Mouse (Mus musculus) heart, postnatal 25 days (tissue): ENCODE data around the gene Zkscan5. TPM values are rescaled to one million over a fixed set of nuclear protein-coding genes. Genes with fewer than 3 reads are reported as not detected.
"Not testable (repeated sequence)": the region's sequence is repeated elsewhere in the genome, so short reads cannot be mapped to it uniquely, and the experiment has no call there.

Experiments
- DNase-seq: peaks from one replicate; pipeline ENCODE4 v3.0.0; 2022; ENCODE audit warnings: low spot score
- intact Hi-C: fragments of 180-260 bp; cut with DNase I; formaldehyde crosslinking; loops from one replicate; pipeline ENCODE4 v1.15.1; 2025
- total RNA-seq, 2 experiments: library from RNA; stranded (reverse); gene quantifications; 2 replicates each; pipeline ENCODE4 v1.2.3; 2021

Gene Zkscan5
- total RNA-seq, 2 experiments from 2014 or later: 9.4 to 11.0 TPM

DNA sequence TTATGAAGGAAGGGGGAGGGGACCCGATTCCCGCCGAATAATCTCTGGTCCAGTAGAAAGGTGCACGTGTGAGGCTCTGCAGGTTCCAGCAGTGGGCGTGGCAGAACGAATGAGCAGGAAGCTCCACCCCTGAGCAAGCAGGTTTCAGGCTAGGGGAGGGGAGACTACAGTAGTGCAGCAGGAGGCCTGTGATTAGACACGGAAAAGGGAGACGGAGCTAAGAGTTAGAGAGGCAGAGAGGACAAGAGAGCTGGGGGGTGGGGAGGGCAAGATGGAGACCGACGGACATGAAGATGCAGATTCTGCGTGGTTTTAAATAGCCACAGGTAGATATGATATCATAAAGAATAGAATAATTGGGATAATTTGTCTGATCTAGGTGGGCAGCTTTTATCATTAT is 4.0 kb downstream of the Zkscan5 start:
- DNase-seq, intact Hi-C loops: not testable (repeated sequence)

DNA sequence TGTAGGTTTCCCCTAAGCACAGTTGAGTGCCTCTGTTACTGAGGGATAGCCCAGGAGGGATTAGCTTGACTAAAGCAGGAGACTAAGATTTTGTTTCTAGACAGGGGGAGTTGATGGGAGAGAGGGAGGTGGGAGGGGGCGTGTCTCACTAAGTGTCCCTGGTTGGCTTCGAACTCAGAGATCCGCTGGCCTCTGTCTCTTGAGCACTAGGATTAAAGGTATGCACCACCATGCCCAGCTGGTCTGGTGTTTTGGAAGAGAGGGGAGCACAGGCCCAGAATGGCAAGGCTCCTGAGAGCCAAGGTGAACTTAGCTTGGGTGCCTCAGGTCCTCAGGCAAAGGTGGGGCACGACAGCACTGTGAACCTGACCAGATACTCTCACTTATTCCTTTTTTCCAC is 7.0 kb downstream of the Zkscan5 start:
- intact Hi-C loops: no loop called here
- DNase-seq: no peak

DNA sequence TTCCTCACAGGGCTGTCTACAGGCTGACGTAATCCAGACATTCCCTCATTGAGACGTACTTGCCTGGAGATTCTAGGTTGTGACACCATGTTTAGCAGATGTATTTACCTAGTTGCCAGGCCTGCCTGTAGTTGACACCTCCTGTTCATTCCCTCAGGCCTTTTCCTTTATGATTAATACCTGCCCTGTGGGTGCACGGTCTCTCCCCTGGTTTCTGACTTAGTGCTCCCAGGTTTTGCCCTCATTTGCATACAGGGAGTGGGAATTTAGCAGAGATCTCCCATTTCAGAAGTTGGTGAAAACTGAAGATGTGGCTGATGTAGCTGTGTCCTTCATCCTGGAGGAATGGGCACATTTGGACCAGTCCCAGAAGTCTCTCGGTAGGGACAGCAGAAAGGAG is 7.9 kb downstream of the Zkscan5 start:
- intact Hi-C loops: no loop called here
- DNase-seq: no peak

DNA sequence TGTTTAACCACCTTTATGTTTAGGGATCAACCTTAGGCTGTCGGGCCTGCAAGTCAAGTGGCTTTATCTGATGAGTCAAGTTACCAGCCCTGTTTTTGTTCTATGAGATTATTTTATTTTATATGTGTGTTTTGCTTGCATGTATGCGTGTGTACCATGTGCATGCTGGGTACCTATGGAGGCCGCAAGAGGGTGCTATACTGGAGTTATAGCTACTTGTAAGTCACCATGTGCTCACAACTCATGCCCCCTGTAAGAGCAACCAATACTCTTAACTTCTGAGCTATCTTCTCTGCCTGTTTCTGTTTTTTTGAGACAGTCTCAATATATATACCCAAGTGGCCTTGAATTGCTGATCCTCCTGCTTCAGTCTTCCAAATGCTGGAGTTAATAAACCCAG is 9.1 kb downstream of the Zkscan5 start:
- intact Hi-C loops: no loop called here

DNA sequence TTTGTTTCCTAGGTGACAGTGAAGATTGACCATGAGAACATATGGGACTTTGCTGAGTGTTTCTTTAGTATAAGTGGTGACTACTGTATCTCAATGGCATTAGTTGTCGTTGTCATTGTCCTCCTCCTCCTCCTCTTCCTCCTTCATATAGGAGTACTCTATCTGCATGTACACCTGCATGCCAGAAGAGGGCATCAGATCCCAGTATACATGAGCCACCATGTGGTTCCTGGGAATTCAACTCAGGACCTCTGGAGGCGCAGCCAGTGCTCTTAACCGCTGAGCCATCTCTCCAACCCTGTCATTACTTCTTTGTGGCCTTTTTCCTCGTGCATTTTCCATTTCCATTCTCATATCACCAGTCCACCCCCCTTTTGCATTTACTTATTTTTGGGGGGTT is 10.3 kb downstream of the Zkscan5 start:
- intact Hi-C loops: no loop called here
- no peak for DNase-seq

More for the DNA sequence above, 9.1 kb downstream of the Zkscan5 start:
- no peak for DNase-seq

DNA sequence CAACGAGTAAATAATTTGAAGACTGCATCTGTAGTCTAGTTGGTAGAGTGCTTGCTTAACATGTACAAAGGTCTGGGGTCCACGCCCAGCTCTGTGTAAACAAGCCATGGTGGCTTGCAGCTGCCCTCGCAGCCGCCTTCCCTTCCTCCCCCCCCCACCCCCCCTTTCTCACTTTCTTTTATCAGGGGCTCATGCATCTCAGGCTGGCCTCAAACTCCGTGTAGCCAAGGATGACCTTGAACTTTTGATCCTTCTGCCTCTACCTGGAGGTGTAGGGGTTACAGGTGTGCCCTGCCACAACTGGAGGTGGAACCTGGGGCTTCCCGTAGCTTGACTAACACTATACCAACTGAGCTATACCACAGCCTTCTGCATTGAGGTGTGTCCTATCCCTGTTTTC is 13.4 kb downstream of the Zkscan5 start:
- intact Hi-C loops: no loop called here
- no peak for DNase-seq

DNA sequence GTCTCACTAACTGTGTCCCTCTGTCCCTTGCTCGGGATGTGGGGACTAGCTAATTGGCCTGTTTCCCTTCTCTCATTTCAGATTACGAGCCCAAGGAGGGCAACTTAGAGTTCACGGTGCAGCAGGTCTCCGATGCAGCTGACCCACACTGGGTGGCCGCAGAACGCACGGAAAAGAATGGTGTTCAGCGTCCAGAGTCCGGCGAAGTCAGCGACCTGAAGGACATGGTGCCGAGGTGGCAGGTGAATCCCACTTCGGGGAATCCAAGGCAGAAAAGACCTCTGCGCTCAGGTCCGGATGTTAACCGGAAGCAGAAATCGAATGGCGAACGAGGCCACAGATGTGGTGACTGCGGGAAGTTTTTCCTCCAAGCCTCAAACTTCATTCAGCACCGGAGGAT is 13.8 kb downstream of the Zkscan5 start:
- DNase-seq: no peak
- intact Hi-C loops: no loop called here

DNA sequence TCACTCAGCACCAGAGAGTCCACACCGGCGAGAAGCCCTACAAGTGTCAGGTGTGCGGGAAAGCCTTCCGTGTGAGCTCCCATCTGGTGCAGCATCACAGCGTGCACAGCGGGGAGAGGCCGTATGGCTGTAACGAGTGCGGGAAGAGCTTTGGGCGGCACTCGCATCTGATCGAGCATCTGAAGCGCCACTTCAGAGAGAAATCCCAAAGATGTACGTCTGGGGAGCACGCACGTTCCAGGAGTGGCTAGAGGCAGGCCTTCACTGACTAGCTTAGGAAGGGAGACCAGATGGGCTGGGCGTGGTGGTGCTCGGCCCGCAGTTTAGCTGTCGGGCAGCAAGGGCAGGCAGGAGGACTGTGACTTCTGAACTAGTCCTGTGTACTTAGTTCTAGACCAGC is 14.3 kb downstream of the Zkscan5 start:
- intact Hi-C loops: no loop called here
- DNase-seq: no peak

DNA sequence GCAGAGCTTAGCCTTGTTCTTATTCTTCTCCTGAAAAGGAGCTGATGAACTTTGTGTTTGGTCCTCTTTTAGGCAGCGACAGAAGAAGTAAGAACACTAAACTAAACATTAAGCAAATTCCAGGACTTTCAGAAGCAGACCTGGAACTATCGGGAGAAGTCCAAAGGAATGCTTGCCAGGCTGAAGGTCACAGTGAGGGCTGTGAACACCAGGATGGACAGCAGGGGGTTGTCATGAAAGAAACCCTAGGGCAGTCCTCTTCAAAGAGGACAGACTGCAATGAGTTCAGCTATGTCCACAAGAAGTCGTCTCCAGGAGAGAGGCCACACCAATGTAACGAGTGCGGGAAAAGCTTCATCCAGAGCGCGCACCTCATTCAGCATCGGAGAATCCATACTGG is 15.6 kb downstream of the Zkscan5 start:
- no peak for DNase-seq
- intact Hi-C loops: no loop called here

DNA sequence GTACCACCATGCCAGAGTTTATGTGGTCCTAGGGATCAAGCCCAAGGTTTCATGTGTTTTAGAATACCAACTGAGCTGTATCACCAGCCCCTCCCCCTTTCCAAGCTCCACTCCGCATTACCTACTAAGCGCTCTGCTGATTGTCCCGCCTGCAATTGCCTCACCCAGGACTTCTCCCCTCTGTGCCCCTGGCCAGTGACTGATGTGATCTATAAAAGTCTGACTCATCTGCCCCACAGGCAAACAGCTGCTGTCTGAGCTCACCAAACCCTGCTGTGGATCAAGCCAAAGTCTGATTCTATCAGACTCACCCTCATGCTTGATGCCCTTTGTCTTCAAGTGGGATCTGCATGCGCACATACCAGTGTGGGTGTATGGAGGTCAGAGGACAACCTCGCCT is 18.5 kb downstream of the Zkscan5 start:
- intact Hi-C loops: no loop called here
- no peak for DNase-seq

DNA sequence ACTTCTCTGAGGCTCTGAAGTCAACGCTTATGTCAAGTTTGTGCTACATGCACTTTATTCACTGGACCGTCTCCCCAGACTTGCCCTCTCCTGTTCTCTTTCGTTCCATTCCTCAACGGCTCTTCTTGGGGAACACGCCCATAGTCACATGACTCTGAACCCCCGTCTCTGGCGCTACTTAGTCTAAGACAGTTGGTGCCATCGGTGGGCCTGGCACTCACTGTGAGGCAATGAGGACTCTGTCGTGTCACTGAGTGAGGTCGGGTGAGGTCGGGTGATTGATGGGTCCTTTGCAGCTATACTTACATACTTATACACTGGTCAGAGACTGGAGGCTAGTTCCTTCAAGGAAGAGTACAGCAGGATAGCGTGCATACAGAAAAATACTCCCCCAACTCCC is 19.0 kb downstream of the Zkscan5 start:
- intact Hi-C loops: no loop called here
- DNase-seq: no peak

DNA sequence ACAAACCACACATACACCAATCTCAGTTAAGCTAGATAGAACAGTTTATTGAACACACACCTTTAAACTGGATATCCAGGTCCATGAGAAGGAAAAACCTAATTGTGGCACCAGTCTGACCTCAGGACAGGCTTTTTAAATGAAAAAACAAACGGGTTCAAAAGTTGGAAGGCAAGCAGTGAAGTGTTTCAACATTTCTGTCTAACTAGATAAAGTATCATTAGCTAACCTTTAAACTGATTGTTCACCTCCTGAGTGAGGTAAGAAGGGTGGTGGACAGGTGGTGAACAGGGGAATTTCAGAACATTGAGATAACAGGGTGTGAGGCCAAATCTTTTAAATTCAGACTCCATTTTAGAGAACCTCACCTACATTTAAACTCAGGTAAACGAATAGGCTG is 22.1 kb downstream of the Zkscan5 start:
- DNase-seq: no peak
- intact Hi-C loops: no loop called here

DNA sequence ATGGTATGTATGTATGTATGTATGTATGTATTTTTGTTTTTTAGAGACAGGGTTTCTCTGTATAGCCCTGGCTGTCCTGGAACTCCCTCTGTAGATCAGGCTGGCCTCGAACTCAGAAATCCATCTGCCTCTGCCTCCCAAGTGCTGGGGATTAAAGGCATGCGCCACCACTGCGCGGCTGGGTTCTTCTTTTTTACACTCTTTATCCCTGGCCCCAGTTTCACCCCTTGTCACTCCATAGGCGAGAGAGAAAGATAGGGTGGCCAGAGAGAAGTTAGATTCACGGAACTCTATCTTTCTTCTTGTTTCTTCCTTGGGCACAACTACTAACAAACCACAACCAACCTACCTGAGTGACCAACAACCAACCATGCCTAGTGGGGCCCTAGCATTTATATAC is 24.9 kb downstream of the Zkscan5 start:
- not testable (repeated sequence) for DNase-seq
- intact Hi-C loops: loop anchor here (2.0 kb wide), 1 partner anchor 24 kb away; the partner anchor contains the start of gene Zkscan5

DNA sequence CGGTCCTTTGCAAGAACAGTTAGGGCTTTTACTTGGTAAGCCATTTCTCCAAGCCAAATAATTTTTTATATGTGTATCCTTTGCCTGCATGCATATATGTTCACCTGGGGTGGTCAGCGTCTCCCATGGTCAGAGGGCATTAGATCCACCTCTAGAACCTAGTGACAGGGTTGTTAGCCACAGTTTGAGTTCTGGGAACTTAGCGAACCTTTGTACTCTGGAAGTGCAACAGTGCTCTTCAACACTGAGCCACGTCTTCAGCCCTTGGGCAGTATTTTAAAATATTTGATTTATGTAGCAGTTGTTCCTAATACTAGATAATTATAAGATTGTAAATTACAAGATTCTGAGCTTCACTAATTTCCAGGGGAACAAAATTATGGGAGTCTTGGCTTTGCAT is 26.3 kb downstream of the Zkscan5 start:
- DNase-seq: no peak
- intact Hi-C loops: loop anchor here (5.0 kb wide), 2 partner anchors 38 to 52 kb away; partner anchors contain the start of genes Atp5j2 and Zscan25

DNA sequence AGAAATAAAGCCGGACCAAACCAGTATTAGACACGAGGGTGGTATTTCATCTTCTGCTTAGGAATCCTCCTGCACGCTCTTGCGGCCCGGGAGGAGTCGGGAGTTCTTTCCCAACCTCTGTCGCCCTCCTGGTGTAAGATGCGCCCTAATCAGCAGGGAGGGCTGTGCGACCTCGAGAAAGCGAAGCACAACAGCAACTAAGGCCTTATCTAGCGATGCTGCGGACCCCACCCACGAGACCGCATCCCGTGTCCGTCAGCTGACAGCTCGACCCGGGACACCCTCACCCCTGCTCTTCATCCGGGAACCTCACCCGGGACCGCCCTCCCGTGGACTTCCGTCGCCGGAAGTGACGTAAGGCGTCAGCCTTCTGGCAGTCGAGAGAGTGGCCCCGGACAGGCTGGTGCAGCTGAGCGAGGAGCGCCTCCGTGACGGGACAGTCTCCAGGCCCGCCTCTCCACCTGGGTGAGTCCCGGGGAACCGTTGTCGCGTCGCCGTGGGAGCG is 27.1 kb downstream of the Zkscan5 start, which contains the start of gene Zfp655:
Gene Zfp655 (plus strand): TSS at position 349 of the 505 bp plus-strand sequence.
- intact Hi-C loops: loop anchor here (5.0 kb wide), 2 partner anchors 39 to 51 kb away; partner anchors contain the start of genes Atp5j2 and Zscan25

DNA sequence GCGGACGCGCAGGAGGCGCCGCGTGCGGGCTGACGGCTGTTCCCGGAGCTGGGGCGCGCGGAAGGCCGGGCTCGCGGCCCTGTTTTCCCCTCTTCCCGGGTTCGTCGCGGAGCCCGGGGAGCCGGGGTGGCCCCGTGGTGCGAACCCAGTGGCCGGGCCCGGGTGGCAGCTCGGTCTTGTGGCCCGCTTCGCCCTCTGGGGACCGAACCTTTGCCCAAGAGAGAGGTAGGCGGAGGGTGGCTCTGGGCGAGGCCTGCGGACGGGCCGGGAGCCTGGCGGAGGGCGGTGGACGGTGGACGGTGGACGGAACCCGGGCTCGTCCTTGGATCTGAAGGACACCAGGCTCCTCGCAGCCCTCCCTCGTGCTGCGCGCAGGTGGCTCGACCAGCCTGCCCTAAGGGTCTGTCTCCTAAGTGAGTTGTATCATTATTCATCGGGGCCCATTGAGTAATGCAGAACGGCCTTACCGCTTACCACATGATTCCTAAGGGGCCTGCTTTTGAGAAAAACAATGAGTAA is 27.6 kb downstream of the Zkscan5 start:
- DNase-seq: no peak
- intact Hi-C loops: loop anchor here (5.0 kb wide), 2 partner anchors 40 to 50 kb away; partner anchors contain the start of genes Atp5j2 and Zscan25

More for the DNA sequence above, 27.1 kb downstream of the Zkscan5 start, which contains the start of gene Zfp655:
- peak; percentile 98 for DNase-seq

DNA sequence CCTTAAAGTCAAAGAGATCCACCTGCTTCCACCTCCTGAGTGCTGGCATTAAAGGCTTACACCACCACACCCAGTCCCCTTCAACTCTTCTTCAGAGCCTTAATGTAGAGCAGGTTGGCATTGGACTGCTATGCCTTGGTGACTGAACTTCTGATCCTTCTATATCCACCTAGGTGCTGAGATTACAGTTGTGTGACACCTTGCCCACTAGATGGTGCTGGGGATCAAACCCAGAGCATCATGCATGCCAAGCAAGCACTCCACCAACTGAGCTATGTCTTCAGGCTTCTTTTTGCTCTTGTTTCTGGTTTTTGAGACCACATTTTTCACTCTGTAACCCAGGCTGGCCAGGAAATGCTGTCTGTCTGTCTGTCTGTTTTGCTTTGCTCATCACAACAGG is 30.3 kb downstream of the Zkscan5 start:
- intact Hi-C loops: loop anchor here (5.0 kb wide), 2 partner anchors 42 to 48 kb away; partner anchors contain the start of genes Atp5j2 and Zscan25
- DNase-seq: no peak

DNA sequence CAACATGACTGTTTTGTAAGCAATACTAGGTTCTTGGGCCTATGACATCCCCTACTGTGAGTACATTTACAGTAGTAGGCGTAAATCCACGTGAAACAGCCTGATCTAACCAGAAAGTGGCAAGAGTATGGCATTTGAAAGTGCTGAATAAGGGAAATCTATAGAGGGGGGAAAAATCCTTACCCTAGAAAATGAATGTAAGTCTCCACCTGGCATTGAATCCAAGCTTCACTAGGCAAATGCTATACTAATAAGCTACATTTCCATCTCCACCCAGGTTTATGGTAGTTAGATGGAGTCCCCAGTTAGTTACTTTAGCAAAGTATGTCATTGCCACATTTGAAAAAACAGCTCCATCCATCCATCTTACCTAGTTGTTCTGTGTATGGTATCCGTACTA is 45.2 kb downstream of the Zkscan5 start:
- intact Hi-C loops: no loop called here
- no peak for DNase-seq
